Mouse (Mus musculus): ENCODE measurements at regions not wholly inside any gene's neighbourhood (a gene's known extent, or its start where the extent isn't known, plus 50 kb on each side); places are given as distances from the start of the nearest gene placed in this dataset.

GRCm38 (mm10) chr1:120667776-120668175 is 65.6 kb downstream of the En1 start:
- peaks cover 7% of the 10 kb centered on the region for H3K27me3 ChIP-seq
- in situ Hi-C loops (cut with MboI; ENCODE audit: low pct_unique_long_range_greater_than_20kb): no loop called here
- ChIA-PET CTCF (no interaction called here), POLR2A (no interaction called here)
- DNase-seq (ENCODE audit: low read depth, low spot score) (no peak), ATAC-seq (no peak)
- TF ChIP-seq CTCF (IDR thresholded peaks at IDR 0.05): peak; percentile 67

GRCm38 (mm10) chr1:120683532-120684245 is 81.5 kb downstream of the En1 start:
- H3K27me3 ChIP-seq: no peaks in the 10 kb centered on the region
- no peak for TF ChIP-seq CTCF (IDR thresholded peaks at IDR 0.05)
- DNase-seq (ENCODE audit: low read depth, low spot score) (no peak), ATAC-seq (no peak)
- in situ Hi-C loops (cut with MboI; ENCODE audit: low pct_unique_long_range_greater_than_20kb): no loop called here
- ChIA-PET CTCF (no interaction called here), POLR2A (no interaction called here)

GRCm38 (mm10) chr1:120685650-120686244 is 83.5 kb downstream of the En1 start:
- no peaks in the 10 kb centered on the region for H3K27me3 ChIP-seq
- DNase-seq (ENCODE audit: low read depth, low spot score) (no peak), ATAC-seq (no peak)
- TF ChIP-seq CTCF (IDR thresholded peaks at IDR 0.05): peak; percentile 43
- POLR2A ChIA-PET: no interaction called here
- CTCF ChIA-PET: no interaction called here
- in situ Hi-C loops (cut with MboI; ENCODE audit: low pct_unique_long_range_greater_than_20kb): no loop called here

- ATAC-seq (no peak), DNase-seq (ENCODE audit: low read depth, low spot score) (no peak)
- CTCF ChIA-PET: no interaction called here
- peaks cover 5% of the 10 kb centered on the region for H3K27me3 ChIP-seq
- TF ChIP-seq CTCF (IDR thresholded peaks at IDR 0.05): no peak
- in situ Hi-C loops (cut with MboI; ENCODE audit: low pct_unique_long_range_greater_than_20kb): no loop called here
- POLR2A ChIA-PET: no interaction called here
These were observed 89.4 kb downstream of the En1 start for GRCm38 (mm10) chr1:120691571-120691970.

GRCm38 (mm10) chr1:120698189-120698588 is 96.0 kb downstream of the En1 start:
- CTCF ChIA-PET: no interaction called here
- no peak for ATAC-seq
- TF ChIP-seq CTCF (IDR thresholded peaks at IDR 0.05): peak; percentile 46
- in situ Hi-C loops (cut with MboI; ENCODE audit: low pct_unique_long_range_greater_than_20kb): no loop called here
- peaks cover 8% of the 10 kb centered on the region for H3K27me3 ChIP-seq
- DNase-seq (ENCODE audit: low read depth, low spot score): no peak
- POLR2A ChIA-PET: no interaction called here

GRCm38 (mm10) chr1:120704201-120704600 is 102.0 kb downstream of the En1 start:
- ChIA-PET CTCF (no interaction called here), POLR2A (no interaction called here)
- no peak for ATAC-seq
- no peak for DNase-seq (ENCODE audit: low read depth, low spot score)
- in situ Hi-C loops (cut with MboI; ENCODE audit: low pct_unique_long_range_greater_than_20kb): no loop called here
- TF ChIP-seq CTCF (IDR thresholded peaks at IDR 0.05): no peak
- peaks cover 8% of the 10 kb centered on the region for H3K27me3 ChIP-seq

- in situ Hi-C loops (cut with MboI; ENCODE audit: low pct_unique_long_range_greater_than_20kb): no loop called here
- POLR2A ChIA-PET: no interaction called here
These were observed 103.8 kb downstream of the En1 start for GRCm38 (mm10) chr1:120706011-120706410.

GRCm38 (mm10) chr1:120708511-120708910 is 106.3 kb downstream of the En1 start:
- DNase-seq (ENCODE audit: low read depth, low spot score) (no peak), ATAC-seq (no peak)
- ChIA-PET CTCF (no interaction called here), POLR2A (no interaction called here)
- in situ Hi-C loops (cut with MboI; ENCODE audit: low pct_unique_long_range_greater_than_20kb): no loop called here
- no peaks in the 10 kb centered on the region for H3K27me3 ChIP-seq
- TF ChIP-seq CTCF (IDR thresholded peaks at IDR 0.05): no peak

More at GRCm38 (mm10) chr1:120706011-120706410, 103.8 kb downstream of the En1 start:
- no peak for ATAC-seq
- no peak for TF ChIP-seq CTCF (IDR thresholded peaks at IDR 0.05)
- CTCF ChIA-PET: no interaction called here
- peaks cover 8% of the 10 kb centered on the region for H3K27me3 ChIP-seq
- no peak for DNase-seq (ENCODE audit: low read depth, low spot score)

- no peak for ATAC-seq
These were observed 113.1 kb downstream of the En1 start for GRCm38 (mm10) chr1:120715105-120715877.

GRCm38 (mm10) chr1:120726777-120727176 is 124.6 kb downstream of the En1 start:
- POLR2A ChIA-PET: no interaction called here
- no peak for DNase-seq (ENCODE audit: low read depth, low spot score)

More at GRCm38 (mm10) chr1:120715105-120715877, 113.1 kb downstream of the En1 start:
- no peak for TF ChIP-seq CTCF (IDR thresholded peaks at IDR 0.05)
- POLR2A ChIA-PET: no interaction called here
- CTCF ChIA-PET: no interaction called here
- DNase-seq (ENCODE audit: low read depth, low spot score): no peak
- in situ Hi-C loops (cut with MboI; ENCODE audit: low pct_unique_long_range_greater_than_20kb): no loop called here
- peaks cover 5% of the 10 kb centered on the region for H3K27me3 ChIP-seq

GRCm38 (mm10) chr1:120727427-120727826 is 125.2 kb downstream of the En1 start:
- DNase-seq (ENCODE audit: low read depth, low spot score) (no peak), ATAC-seq (no peak)
- in situ Hi-C loops (cut with MboI; ENCODE audit: low pct_unique_long_range_greater_than_20kb): no loop called here
- no peaks in the 10 kb centered on the region for H3K27me3 ChIP-seq
- TF ChIP-seq CTCF (IDR thresholded peaks at IDR 0.05): no peak
- CTCF ChIA-PET: no interaction called here
- POLR2A ChIA-PET: no interaction called here

More at GRCm38 (mm10) chr1:120726777-120727176, 124.6 kb downstream of the En1 start:
- in situ Hi-C loops (cut with MboI; ENCODE audit: low pct_unique_long_range_greater_than_20kb): no loop called here
- CTCF ChIA-PET: no interaction called here
- no peaks in the 10 kb centered on the region for H3K27me3 ChIP-seq
- ATAC-seq: no peak
- TF ChIP-seq CTCF (IDR thresholded peaks at IDR 0.05): no peak
